Mouse (Mus musculus): ENCODE measurements around the gene 1700066M21Rik. TPM values are rescaled to one million over a fixed set of nuclear protein-coding genes. Genes with fewer than 3 reads are reported as not detected.

Gene 1700066M21Rik
- polyA plus RNA-seq, 3 experiments from 2014 or later = 2.0 to 6.0 (median 3.3) TPM

DNA sequence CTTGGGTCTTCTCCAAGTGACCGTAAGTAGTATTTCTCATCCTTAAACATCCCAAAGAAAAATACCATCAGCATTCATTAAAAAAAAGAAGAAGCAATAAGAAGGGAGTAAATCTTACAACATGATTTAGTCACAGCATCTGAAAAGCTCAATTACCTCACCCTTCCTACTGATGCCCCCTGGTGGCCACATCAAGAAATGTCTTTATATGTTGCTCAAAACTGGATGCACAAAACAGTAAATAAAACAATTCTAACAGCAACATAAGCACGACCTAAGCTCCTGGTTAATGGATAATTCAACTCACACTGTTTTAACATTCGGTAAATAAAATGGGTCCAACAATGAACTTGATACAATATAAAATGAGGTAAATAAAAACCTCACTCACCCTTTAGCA is 16.6 kb downstream of the 1700066M21Rik start:
- peak; percentile 52 for ATAC-seq

DNA sequence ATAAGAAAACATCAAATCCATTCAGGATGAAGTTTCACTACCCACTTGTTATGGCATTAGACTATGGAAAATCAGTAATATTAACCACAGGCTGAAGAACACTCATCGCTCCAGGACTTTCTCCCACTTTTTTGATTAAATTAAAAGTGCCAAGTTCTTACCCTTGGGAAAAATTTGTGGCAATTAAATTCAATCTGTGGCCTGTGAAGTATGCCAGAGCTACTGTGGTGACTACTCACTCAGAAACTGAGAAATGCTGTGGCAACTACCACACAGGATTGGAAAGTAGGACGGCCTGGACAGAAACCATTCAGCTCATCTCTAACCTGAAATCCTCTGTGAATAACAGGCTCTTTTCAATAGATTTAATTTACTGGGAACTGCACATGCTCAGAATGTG is 22.9 kb downstream of the 1700066M21Rik start:
- no peak for ATAC-seq

GRCm38 (mm10) chr1:57400877-57401276 is 23.5 kb downstream of the 1700066M21Rik start:
- ATAC-seq = no peak

DNA sequence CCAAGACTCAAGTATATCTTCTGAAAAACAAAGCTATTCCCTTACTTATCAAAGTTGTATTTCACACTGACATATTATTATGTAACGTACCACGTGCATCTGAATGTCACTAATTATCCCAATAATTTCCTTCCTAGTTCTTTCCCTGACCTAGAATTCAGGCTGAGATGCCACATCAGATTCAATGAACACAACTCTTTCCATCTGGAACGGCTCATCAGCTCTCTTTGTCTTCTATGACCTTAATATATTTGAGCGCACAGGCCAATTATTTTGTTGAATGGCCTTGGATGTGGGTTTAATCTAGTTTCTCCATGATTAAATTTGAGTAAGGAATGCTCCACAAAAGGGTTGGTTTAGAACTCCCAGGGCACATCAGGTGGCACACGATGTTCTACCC is 24.7 kb downstream of the 1700066M21Rik start:
- no peak for ATAC-seq

- ATAC-seq = peak; percentile 86
Observed at GRCm38 (mm10) chr1:57406187-57407151, 29.0 kb downstream of the 1700066M21Rik start, which contains the start of the genes Maip1 and Tyw5. Gene Maip1 (plus strand): TSS chr1:57406328. Gene Tyw5 (minus strand): TSS chr1:57407101.

DNA sequence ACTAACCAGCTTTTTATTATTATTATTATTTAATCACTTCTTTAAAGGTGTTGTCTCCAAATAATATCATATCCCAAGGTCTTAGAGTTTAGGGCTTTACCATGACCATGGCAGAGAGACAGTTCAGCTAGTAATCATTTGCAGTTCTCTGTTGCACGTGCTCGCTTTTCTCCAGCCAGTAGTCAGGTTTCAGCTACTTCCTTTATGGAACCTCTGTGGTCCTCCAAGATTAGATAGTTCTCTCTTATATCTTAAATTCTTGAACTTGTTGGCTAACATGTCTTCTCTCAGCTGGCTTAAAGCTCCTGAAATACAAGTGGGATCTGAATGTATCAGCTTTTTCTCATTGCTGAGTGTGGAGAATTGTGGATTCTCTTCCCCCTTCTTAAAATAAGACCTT is 31.6 kb downstream of the 1700066M21Rik start:
- no peak for ATAC-seq

DNA sequence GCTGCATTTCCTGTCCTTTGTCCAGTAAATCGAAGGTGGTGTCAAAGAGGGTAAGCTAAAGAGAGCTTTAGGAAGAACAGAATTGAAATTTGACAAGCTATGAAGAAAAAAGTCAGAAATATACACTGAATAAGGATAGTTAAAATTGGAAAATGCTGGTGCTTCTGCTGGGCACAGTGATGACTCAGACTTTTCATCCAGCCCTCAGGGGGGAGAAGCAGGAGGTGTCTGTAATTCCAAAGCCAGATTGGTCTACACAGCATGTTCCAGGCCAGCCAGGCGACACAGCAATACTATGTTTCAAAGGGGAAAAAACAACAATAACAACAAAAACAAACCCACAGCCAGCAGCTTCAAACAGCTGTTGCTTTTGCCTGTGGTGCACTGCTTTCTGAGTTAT is 36.0 kb downstream of the 1700066M21Rik start:
- ATAC-seq = no peak

DNA sequence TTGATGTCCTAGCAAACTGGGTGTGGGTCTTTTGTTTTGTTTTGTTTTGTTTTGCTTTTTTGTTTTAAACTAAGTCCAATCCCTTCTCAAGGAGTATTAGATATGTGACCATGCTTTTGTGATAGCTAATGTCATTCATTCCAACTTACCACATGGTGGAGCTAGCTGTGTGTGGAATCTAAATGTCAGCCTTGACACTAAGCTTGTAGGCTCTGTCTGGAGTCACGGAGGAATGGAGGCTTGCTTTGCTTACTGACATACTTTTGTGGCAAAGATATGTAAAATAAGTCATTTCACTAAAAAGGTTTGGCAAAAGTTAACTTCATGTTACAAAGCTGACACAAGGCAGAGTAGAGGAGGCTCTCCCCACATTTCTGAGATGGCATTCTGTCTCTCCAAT is 46.3 kb downstream of the 1700066M21Rik start:
- ATAC-seq = no peak

DNA sequence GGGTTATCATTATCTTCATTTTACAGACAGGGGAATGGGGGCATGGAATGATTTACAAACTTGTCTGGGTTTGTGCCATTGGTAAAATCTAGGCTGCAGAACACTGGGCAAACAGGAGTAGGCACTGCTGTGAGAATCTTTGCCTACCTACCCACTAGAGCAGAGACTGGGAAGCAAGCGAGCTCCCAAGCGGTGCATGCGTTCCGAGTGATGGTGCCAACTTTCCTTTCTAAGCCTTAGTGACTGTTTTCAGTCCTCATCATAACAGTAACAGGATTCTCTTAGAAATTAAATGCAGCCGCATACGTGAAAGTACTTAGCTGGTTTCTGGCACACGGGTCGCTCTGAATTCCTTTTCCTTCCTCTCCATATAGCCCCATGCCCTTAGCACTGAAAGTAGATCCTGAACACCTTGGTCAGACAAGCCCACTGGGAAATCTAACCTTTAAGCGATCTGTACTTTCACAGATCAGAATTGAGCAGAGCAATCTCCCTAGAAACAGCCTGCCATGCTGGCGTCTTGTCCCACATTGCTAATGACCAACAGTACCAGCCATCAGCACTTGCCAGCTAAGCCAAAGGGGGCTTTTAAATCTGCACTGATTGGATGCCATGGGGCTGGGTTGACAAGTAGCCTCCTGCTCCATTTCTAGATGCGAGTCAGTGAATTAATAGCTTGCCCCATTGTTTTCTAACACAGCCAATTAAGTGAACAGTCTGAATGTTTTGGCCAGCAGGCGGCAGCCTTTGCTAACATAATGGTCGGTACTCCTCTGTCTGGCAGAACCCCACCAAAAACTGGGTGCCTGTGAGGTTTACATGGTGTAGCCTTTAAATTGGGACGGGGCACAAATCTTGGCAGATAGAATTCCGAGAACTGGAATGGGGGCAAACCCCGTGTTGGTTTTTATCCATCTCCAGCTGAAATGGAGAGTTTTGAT is 51.2 kb downstream of the 1700066M21Rik start:
- peak; percentile 38 for ATAC-seq

GRCm38 (mm10) chr1:57429786-57430483 is 52.5 kb downstream of the 1700066M21Rik start:
- no peak for ATAC-seq

- no peak for ATAC-seq
Observed at GRCm38 (mm10) chr1:57433141-57433540, 55.7 kb downstream of the 1700066M21Rik start.

Other genes with a start within 250 kb of the 1700066M21Rik start
- 1 to 10 TPM; 7.9 to 8.7 (median 8.4) TPM for gene Maip1, start 28.7 kb downstream of the 1700066M21Rik start, polyA plus RNA-seq (2017; shearing (Covaris generic))
- 10 to 100 TPM; 21.2 to 28.2 (median 22.6) TPM for gene Tyw5, start 29.5 kb downstream of the 1700066M21Rik start, polyA plus RNA-seq (2017; shearing (Covaris generic))

All from inflammation-experienced regulatory T-cells, adult 6 months (primary cell).